Comparison of ENCODE assay signal across 30 mouse cellular contexts in the genomic region with DNA sequence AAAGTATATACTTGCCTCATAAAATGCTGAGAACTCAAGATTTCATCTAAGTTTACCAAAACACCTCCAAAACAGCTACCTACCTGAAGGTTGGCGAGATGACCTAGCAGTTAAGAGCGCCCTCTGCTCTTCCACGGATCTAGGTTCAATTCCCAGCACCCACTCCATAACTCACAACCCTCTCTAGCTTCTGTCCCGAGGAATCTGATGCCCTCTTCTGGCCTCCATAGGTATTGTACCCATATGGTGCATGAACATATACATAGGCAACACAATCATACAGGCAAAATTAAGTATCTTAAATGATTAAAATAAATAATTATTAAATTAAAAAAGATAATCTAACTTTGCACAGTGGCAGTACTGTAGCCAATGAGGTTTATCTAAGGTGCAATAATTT. TPM values are rescaled to one million over a fixed set of nuclear protein-coding genes. Genes with fewer than 3 reads are reported as not detected.
DNase-seq lines count a peak whose midpoint lies in the region; ATAC-seq and TF ChIP-seq lines count a peak whose summit lies in the region.
"Had no signal": no experiment of that assay in that cellular context is flagged by ENCODE, and none has a peak within 500 bp of the region (broad histone marks: within the 10 kb centered on the region; RNA-seq: fewer than 3 reads in every experiment).

No protein-coding gene starts in this region.

- peak; percentile 23; the same call in 1 of the 2 replicates for TF ChIP-seq CTCF in liver, embryonic 14.5 days (IDR thresholded peaks at IDR 0.05; ENCODE audit: low read depth)

- no peaks in the 10 kb centered on the region for H3K9me3 ChIP-seq in liver, embryonic 14.5 days (ENCODE audit: control insufficient read depth, low read length)
- H3K9me3 ChIP-seq in liver, embryonic 11.5 days (ENCODE audit: control insufficient read depth, low read length), result no peaks in the 10 kb centered on the region
- no peaks in the 10 kb centered on the region for H3K9me3 ChIP-seq in ES-E14 (ENCODE audit: control insufficient read depth, insufficient read depth, low read depth, low read length)
- H3K9me3 ChIP-seq: embryonic facial prominence, embryonic 13.5 days; forebrain, embryonic 15.5 days; heart, embryonic 13.5 days; hindbrain, embryonic 15.5 days; midbrain, embryonic 10.5 days; midbrain, embryonic 15.5 days; neural tube, embryonic 12.5 days had no signal

- no peak for TF ChIP-seq EP300 in liver, embryonic 14.5 days (IDR thresholded peaks at IDR 0.05; ENCODE audit: low read depth)

- H3K9ac ChIP-seq in liver, embryonic 14.5 days (replicated peaks), result no peak overlapping the region
- no peak overlapping the region for H3K9ac ChIP-seq in liver, embryonic 11.5 days (ENCODE audit: low read depth, low read length)
- H3K9ac ChIP-seq in ES-E14 (ENCODE audit: insufficient read depth, low read depth, low read length, poor library complexity, severe bottlenecking), result no peak overlapping the region
- H3K9ac ChIP-seq: embryonic facial prominence, embryonic 13.5 days; forebrain, embryonic 15.5 days; heart, embryonic 13.5 days; hindbrain, embryonic 15.5 days; midbrain, embryonic 15.5 days; neural tube, embryonic 12.5 days had no signal

- in situ Hi-C loops in ES-E14 (cut with MboI; ENCODE audit: low sequenced_read_pairs in 2 of 2, unreplicated experiment in 2 of 2), result no loop called here

- no peaks in the 10 kb centered on the region for H3K27me3 ChIP-seq in liver, embryonic 14.5 days (ENCODE audit: control insufficient read depth, insufficient read depth, low read length)
- no peaks in the 10 kb centered on the region for H3K27me3 ChIP-seq in liver, embryonic 11.5 days (replicated peaks; ENCODE audit: control insufficient read depth, insufficient read depth, low read length)
- no peaks in the 10 kb centered on the region for H3K27me3 ChIP-seq in splenic B cell, adult 2 months (ENCODE audit: control insufficient read depth, insufficient read depth, low read length, poor library complexity, severe bottlenecking)
- H3K27me3 ChIP-seq: embryonic facial prominence, embryonic 13.5 days; forebrain, embryonic 15.5 days; heart, embryonic 13.5 days; hindbrain, embryonic 15.5 days; midbrain, embryonic 15.5 days; neural tube, embryonic 12.5 days had no signal

- H3K36me3 ChIP-seq in liver, embryonic 14.5 days (replicated peaks; ENCODE audit: control insufficient read depth, insufficient read depth, low read depth), result no peaks in the 10 kb centered on the region
- H3K36me3 ChIP-seq in liver, embryonic 11.5 days (ENCODE audit: control insufficient read depth, insufficient read depth, low read length), result no peaks in the 10 kb centered on the region
- H3K36me3 ChIP-seq in ES-E14 (ENCODE audit: control insufficient read depth, insufficient read depth, low read length, poor library complexity, severe bottlenecking), result no peaks in the 10 kb centered on the region
- H3K36me3 ChIP-seq in splenic B cell, adult 2 months (ENCODE audit: control insufficient read depth, insufficient read depth, low read length, poor library complexity, severe bottlenecking), result no peaks in the 10 kb centered on the region
- H3K36me3 ChIP-seq: embryonic facial prominence, embryonic 13.5 days; forebrain, embryonic 10.5 days; forebrain, embryonic 15.5 days; heart, embryonic 13.5 days; hindbrain, embryonic 10.5 days; hindbrain, embryonic 15.5 days; midbrain, embryonic 10.5 days; midbrain, embryonic 15.5 days; neural tube, embryonic 12.5 days had no signal

- H3K4me3 ChIP-seq in liver, embryonic 14.5 days (ENCODE audit: insufficient read depth in 1 of 2, low read depth in 2 of 2, low read length in 2 of 2), result no peak overlapping the region
- H3K4me3 ChIP-seq in liver, embryonic 11.5 days (ENCODE audit: low read depth, low read length), result no peak overlapping the region
- H3K4me3 ChIP-seq in ES-E14 (ENCODE audit: insufficient read depth in 1 of 2, low read depth in 1 of 2, low read length in 2 of 2, poor library complexity in 1 of 2, severe bottlenecking in 1 of 2), result no peak overlapping the region
- H3K4me3 ChIP-seq: embryonic facial prominence, embryonic 13.5 days; forebrain, embryonic 10.5 days; forebrain, embryonic 15.5 days; heart, embryonic 13.5 days; hindbrain, embryonic 10.5 days; hindbrain, embryonic 15.5 days; midbrain, embryonic 10.5 days; midbrain, embryonic 15.5 days; neural tube, embryonic 12.5 days had no signal

- no peak overlapping the region for H3K4me2 ChIP-seq in liver, embryonic 14.5 days (ENCODE audit: low read depth)
- no peak overlapping the region for H3K4me2 ChIP-seq in liver, embryonic 11.5 days
- H3K4me2 ChIP-seq: embryonic facial prominence, embryonic 13.5 days; forebrain, embryonic 15.5 days; heart, embryonic 13.5 days; hindbrain, embryonic 15.5 days; midbrain, embryonic 15.5 days; neural tube, embryonic 12.5 days had no signal

- ATAC-seq in liver, embryonic 14.5 days (ENCODE audit: insufficient read depth), result no peak
- no peak for ATAC-seq in liver, embryonic 11.5 days (replicated peaks; ENCODE audit: low FRiP score)
- ATAC-seq in granulocyte monocyte progenitor cell, adult 5-6 weeks (replicated peaks; ENCODE audit: poor library complexity, severe bottlenecking), result no peak
- ATAC-seq: forebrain, embryonic 15.5 days; inflammation-experienced regulatory T-cells, adult 6 months; midbrain, embryonic 15.5 days had no signal

- no peak overlapping the region for H3K27ac ChIP-seq in liver, embryonic 14.5 days
- no peak overlapping the region for H3K27ac ChIP-seq in liver, embryonic 11.5 days (ENCODE audit: low read depth, low read length)
- H3K27ac ChIP-seq in ES-E14 (ENCODE audit: insufficient read depth, low read depth, low read length, poor library complexity, severe bottlenecking), result no peak overlapping the region
- H3K27ac ChIP-seq: embryonic facial prominence, embryonic 13.5 days; forebrain, embryonic 10.5 days; forebrain, embryonic 15.5 days; heart, embryonic 13.5 days; hindbrain, embryonic 10.5 days; hindbrain, embryonic 15.5 days; macrophage; midbrain, embryonic 10.5 days; midbrain, embryonic 15.5 days; neural tube, embryonic 12.5 days had no signal

- DNase-seq in liver, embryonic 14.5 days (ENCODE audit: low read depth in 3 of 3, low spot score in 3 of 3), result no peak
- no peak for DNase-seq in liver, embryonic 11.5 days (ENCODE audit: low spot score)
- DNase-seq in ES-E14 (ENCODE audit: low read depth, low spot score) (peak; percentile 39), ZHBTc4 (ENCODE audit: low read depth, low spot score) (peak; percentile 68)
- DNase-seq in splenic B cell, adult 2 months (ENCODE audit: low read depth, low spot score), result peak; percentile 28
- no peak for DNase-seq in thymus, postnatal 0 days (ENCODE audit: low spot score)
- DNase-seq: adrenal gland, postnatal 10 days; B cell, adult 2 months; cerebellum, adult 11-12 months; cerebellum, adult 9-11 months; embryo, embryonic 11 days; gastrocnemius, postnatal 36 days; heart, postnatal 14 days; kidney, adult 11 months; kidney, postnatal 36 days; lung, adult 2 months; lung, postnatal 10 days; thymus, postnatal 25 days had no signal

- no peaks in the 10 kb centered on the region for H3K4me1 ChIP-seq in liver, embryonic 14.5 days (replicated peaks; ENCODE audit: control insufficient read depth in 2 of 2, insufficient read depth in 2 of 2, low read length in 1 of 2)
- no peaks in the 10 kb centered on the region for H3K4me1 ChIP-seq in liver, embryonic 11.5 days (replicated peaks; ENCODE audit: control insufficient read depth, insufficient read depth, low read length)
- H3K4me1 ChIP-seq in ES-E14 (ENCODE audit: control insufficient read depth in 2 of 2, insufficient read depth in 2 of 2, low read length in 2 of 2, poor library complexity in 1 of 2), result peaks cover 1 to 8% of the 10 kb centered on the region in 2 experiments; a peak in 3 of 4 replicates
- H3K4me1 ChIP-seq: embryonic facial prominence, embryonic 13.5 days; forebrain, embryonic 10.5 days; forebrain, embryonic 15.5 days; heart, embryonic 13.5 days; hindbrain, embryonic 10.5 days; hindbrain, embryonic 15.5 days; midbrain, embryonic 10.5 days; midbrain, embryonic 15.5 days; neural tube, embryonic 12.5 days had no signal

- 70% methylated on average over 4 of the region's 4 CpGs for WGBS in liver, embryonic 14.5 days (ENCODE audit: insufficient replicate concordance)
- 87% methylated on average over 4 of the region's 4 CpGs for WGBS in liver, embryonic 11.5 days

RNA-seq across cellular contexts. Expression of gene Rack1, which starts 17.9 kb away (rescaled TPM):
- 1,100 and 1,184 TPM in 2 replicates for polyA plus RNA-seq in liver, embryonic 14.5 days (2012; rRNA removed)
- 669 and 674 TPM in 2 replicates for polyA plus RNA-seq in liver, embryonic 14.5 days (2014; fragmentation: Nextera tagmentation; extraction: Ambion mirVana)
- 1,154 and 1,248 TPM in 2 replicates for polyA plus RNA-seq in liver, embryonic 11.5 days (2014; fragmentation: Nextera tagmentation; extraction: Ambion mirVana)
- total RNA-seq in ES-E14 (2012; rRNA removed), result 3,112 and 3,420 TPM in 2 replicates
- polyA plus RNA-seq in thymus, postnatal 0 days (2015; fragmentation: Nextera tagmentation; extraction: Ambion mirVana), result 988 and 1,015 TPM in 2 replicates
- 2,229 and 2,435 TPM in 2 replicates for total RNA-seq in granulocyte monocyte progenitor cell, adult 5-6 weeks (2014; fragmentation: Nextera tagmentation)
- total RNA-seq in granulocyte monocyte progenitor cell, adult 5-6 weeks (2017), result 1,577 and 1,773 TPM in 2 replicates

RNA-seq across cellular contexts. Expression of gene Trim41, which starts 34.9 kb away (rescaled TPM):
- polyA plus RNA-seq in liver, embryonic 14.5 days (2012; rRNA removed), result 8.2 and 9.2 TPM in 2 replicates
- polyA plus RNA-seq in liver, embryonic 14.5 days (2014; fragmentation: Nextera tagmentation; extraction: Ambion mirVana), result 1.0 and 1.3 TPM in 2 replicates
- 3.5 and 4.5 TPM in 2 replicates for polyA plus RNA-seq in liver, embryonic 11.5 days (2014; fragmentation: Nextera tagmentation; extraction: Ambion mirVana)
- total RNA-seq in ES-E14 (2012; rRNA removed), result 47.8 and 52.8 TPM in 2 replicates
- 3.5 and 5.5 TPM in 2 replicates for polyA plus RNA-seq in thymus, postnatal 0 days (2015; fragmentation: Nextera tagmentation; extraction: Ambion mirVana)
- total RNA-seq in granulocyte monocyte progenitor cell, adult 5-6 weeks (2014; fragmentation: Nextera tagmentation), result 17.1 and 24.2 TPM in 2 replicates
- 39.4 and 50.8 TPM in 2 replicates for total RNA-seq in granulocyte monocyte progenitor cell, adult 5-6 weeks (2017)

RNA-seq across cellular contexts. Expression of gene Trim7, which starts 43.7 kb away (rescaled TPM):
- polyA plus RNA-seq in liver, embryonic 14.5 days (2012; rRNA removed), result 0.09 and 0.23 TPM in 2 replicates
- 0.04 and 0.13 TPM in 2 replicates for polyA plus RNA-seq in liver, embryonic 14.5 days (2014; fragmentation: Nextera tagmentation; extraction: Ambion mirVana)
- 0.18 and 0.38 TPM in 2 replicates for polyA plus RNA-seq in liver, embryonic 11.5 days (2014; fragmentation: Nextera tagmentation; extraction: Ambion mirVana)
- total RNA-seq in ES-E14 (2012; rRNA removed), result 5.9 and 6.1 TPM in 2 replicates
- 1.1 and 2.1 TPM in 2 replicates for polyA plus RNA-seq in thymus, postnatal 0 days (2015; fragmentation: Nextera tagmentation; extraction: Ambion mirVana)
- total RNA-seq in granulocyte monocyte progenitor cell, adult 5-6 weeks (2014; fragmentation: Nextera tagmentation), result not detected in 2 replicates
- total RNA-seq in granulocyte monocyte progenitor cell, adult 5-6 weeks (2017), result 0.30 and 0.41 TPM in 2 replicates

RNA-seq across cellular contexts. Expression of gene Gm12184, which starts 44.2 kb away (rescaled TPM):
- 9.6 and 12.4 TPM in 2 replicates for polyA plus RNA-seq in liver, embryonic 14.5 days (2012; rRNA removed)
- polyA plus RNA-seq in liver, embryonic 14.5 days (2014; fragmentation: Nextera tagmentation; extraction: Ambion mirVana), result 1.6 and 2.8 TPM in 2 replicates
- polyA plus RNA-seq in liver, embryonic 11.5 days (2014; fragmentation: Nextera tagmentation; extraction: Ambion mirVana), result 6.2 and 7.6 TPM in 2 replicates
- total RNA-seq in ES-E14 (2012; rRNA removed), result 11.4 and 12.2 TPM in 2 replicates
- 7.6 and 8.8 TPM in 2 replicates for polyA plus RNA-seq in thymus, postnatal 0 days (2015; fragmentation: Nextera tagmentation; extraction: Ambion mirVana)
- 2.9 and 10.5 TPM in 2 replicates for total RNA-seq in granulocyte monocyte progenitor cell, adult 5-6 weeks (2014; fragmentation: Nextera tagmentation)
- 14.2 and 35.9 TPM in 2 replicates for total RNA-seq in granulocyte monocyte progenitor cell, adult 5-6 weeks (2017)

Comparison
In these comparisons a context has a peak if more than half of its experiments do, and no peak if none do; other contexts are left out.
1. DNase-seq: peak in ES-E14 (single experiment), ZHBTc4 (single experiment) and splenic B cell, adult 2 months (single experiment); none in liver, embryonic 14.5 days (0 of 3), liver, embryonic 11.5 days (single experiment) and thymus, postnatal 0 days (single experiment).